Mouse (Mus musculus) myocyte (in vitro differentiated cells): ENCODE measurements around the gene Rgs9.

ENCODE experiments used
- CEBPB ChIP-seq: IDR thresholded peaks from 2 replicates; pipeline ENCODE4 v1.6.1; 2011; ENCODE audit warnings: mild to moderate bottlenecking, moderate library complexity; ENCODE audit not compliant: poor library complexity, insufficient read depth, severe bottlenecking
- MAX ChIP-seq: IDR thresholded peaks from one replicate; pipeline ENCODE4 v1.6.1; 2011; ENCODE audit warnings: low read depth, mild to moderate bottlenecking, control low read depth
- MYOD1 ChIP-seq, 3 experiments: IDR thresholded peaks; one replicate each; pipeline ENCODE4 v1.6.1; 2011; ENCODE audit warnings: control low read depth in 2 of 3, low read depth in 2 of 3, mild to moderate bottlenecking in 2 of 3, moderate library complexity in 1 of 3; ENCODE audit not compliant: insufficient read length in 2 of 3, control insufficient read depth in 1 of 3
- MYOG ChIP-seq, 3 experiments: IDR thresholded peaks; one replicate each; pipeline ENCODE4 v1.6.1; 2011; ENCODE audit warnings: control low read depth in 2 of 3, low read depth in 2 of 3, mild to moderate bottlenecking in 2 of 3; ENCODE audit not compliant: insufficient read length in 2 of 3, control insufficient read depth in 1 of 3, insufficient read depth in 1 of 3
- POLR2A ChIP-seq: IDR thresholded peaks from one replicate; pipeline ENCODE4 v1.6.1; 2011; ENCODE audit warnings: low read depth, mild to moderate bottlenecking, control low read depth, moderate library complexity; ENCODE audit not compliant: insufficient read length
- POLR2AphosphoS2 ChIP-seq: IDR thresholded peaks from one replicate; pipeline ENCODE4 v1.6.1; 2011; ENCODE audit warnings: low read depth, control low read depth; ENCODE audit not compliant: insufficient read length
- REST ChIP-seq: IDR thresholded peaks from one replicate; pipeline ENCODE4 v1.6.1; 2011; ENCODE audit warnings: mild to moderate bottlenecking, control low read depth, moderate library complexity; ENCODE audit not compliant: insufficient read depth, insufficient read length
- TCF3 ChIP-seq: IDR thresholded peaks from one replicate; pipeline ENCODE4 v1.6.1; 2011; ENCODE audit warnings: low read depth, control low read depth; ENCODE audit not compliant: insufficient read length

GRCm38 (mm10) chr11:109334773-109335172 lies 36.8 kb upstream of the Rgs9 start:
- no peak for TF ChIP-seq TCF3
- TF ChIP-seq POLR2A = no peak
- no peak for TF ChIP-seq REST
- TF ChIP-seq MYOD1 (IDR thresholded peaks at IDR 0.05; ENCODE audit: control insufficient read depth in 1 of 3, insufficient read length in 2 of 3, low read depth in 2 of 3) = no peak
- TF ChIP-seq MAX = no peak
- TF ChIP-seq MYOG (IDR thresholded peaks at IDR 0.05; ENCODE audit: control insufficient read depth in 1 of 3, insufficient read depth in 1 of 3, insufficient read length in 2 of 3, low read depth in 2 of 3) = no peak
- no peak for TF ChIP-seq POLR2AphosphoS2
- TF ChIP-seq CEBPB = no peak
